Mouse (Mus musculus): ENCODE measurements at regions not wholly inside any gene's neighbourhood (a gene's known extent, or its start where the extent isn't known, plus 50 kb on each side); places are given as distances from the start of the nearest gene placed in this dataset.

GRCm38 (mm10) chr3:148564716-148565115 lies 425.6 kb downstream of the Adgrl2 start:
- intact Hi-C loops (cut with DNase I): no loop called here
- DNase-seq: no peak

GRCm38 (mm10) chr3:148561211-148561610 lies 429.1 kb downstream of the Adgrl2 start:
- no peak for DNase-seq
- intact Hi-C loops (cut with DNase I): no loop called here

- intact Hi-C loops (cut with DNase I): no loop called here
- DNase-seq: no peak
These were observed 430.4 kb downstream of the Adgrl2 start for GRCm38 (mm10) chr3:148559752-148560460.

- no peak for DNase-seq
- intact Hi-C loops (cut with DNase I): no loop called here
These were observed 431.7 kb downstream of the Adgrl2 start for GRCm38 (mm10) chr3:148558592-148559157.

GRCm38 (mm10) chr3:148555324-148555723 lies 435.0 kb downstream of the Adgrl2 start:
- DNase-seq: no peak
- intact Hi-C loops (cut with DNase I): no loop called here

GRCm38 (mm10) chr3:148550716-148551115 lies 439.6 kb downstream of the Adgrl2 start:
- intact Hi-C loops (cut with DNase I): no loop called here
- DNase-seq: no peak

GRCm38 (mm10) chr3:148544929-148545328 lies 445.4 kb downstream of the Adgrl2 start:
- no peak for DNase-seq
- intact Hi-C loops (cut with DNase I): no loop called here

GRCm38 (mm10) chr3:148542217-148542616 lies 448.1 kb downstream of the Adgrl2 start:
- no peak for DNase-seq
- intact Hi-C loops (cut with DNase I): no loop called here

- intact Hi-C loops (cut with DNase I): no loop called here
- no peak for DNase-seq
These were observed 452.6 kb downstream of the Adgrl2 start for GRCm38 (mm10) chr3:148537669-148538271.

- intact Hi-C loops (cut with DNase I): no loop called here
- no peak for DNase-seq
These were observed 460.5 kb downstream of the Adgrl2 start for GRCm38 (mm10) chr3:148529893-148530292.

- intact Hi-C loops (cut with DNase I): no loop called here
These were observed 480.0 kb downstream of the Adgrl2 start for GRCm38 (mm10) chr3:148510381-148510780.

GRCm38 (mm10) chr3:148504928-148505327 lies 485.4 kb downstream of the Adgrl2 start:
- intact Hi-C loops (cut with DNase I): no loop called here
- no peak for DNase-seq

More at GRCm38 (mm10) chr3:148510381-148510780, 480.0 kb downstream of the Adgrl2 start:
- DNase-seq: no peak

GRCm38 (mm10) chr3:148503432-148503831 lies 486.9 kb downstream of the Adgrl2 start:
- intact Hi-C loops (cut with DNase I): no loop called here
- DNase-seq: no peak

- DNase-seq: no peak
- intact Hi-C loops (cut with DNase I): no loop called here
These were observed 488.6 kb downstream of the Adgrl2 start for GRCm38 (mm10) chr3:148501801-148502200.

- intact Hi-C loops (cut with DNase I): no loop called here
- no peak for DNase-seq
These were observed 493.7 kb downstream of the Adgrl2 start for GRCm38 (mm10) chr3:148496672-148497071.

- no peak for DNase-seq
- intact Hi-C loops (cut with DNase I): no loop called here
These were observed 499.1 kb downstream of the Adgrl2 start for GRCm38 (mm10) chr3:148491287-148491686.

GRCm38 (mm10) chr3:148489201-148489600 lies 501.2 kb downstream of the Adgrl2 start:
- intact Hi-C loops (cut with DNase I): no loop called here
- DNase-seq: no peak

GRCm38 (mm10) chr3:148487949-148488348 lies 502.4 kb downstream of the Adgrl2 start:
- intact Hi-C loops (cut with DNase I): no loop called here
- DNase-seq: no peak

GRCm38 (mm10) chr3:148475862-148476261 lies 514.5 kb downstream of the Adgrl2 start:
- DNase-seq: no peak
- intact Hi-C loops (cut with DNase I): no loop called here

- no peak for DNase-seq
- intact Hi-C loops (cut with DNase I): no loop called here
These were observed 517.4 kb downstream of the Adgrl2 start for GRCm38 (mm10) chr3:148472943-148473444.

GRCm38 (mm10) chr3:148465456-148465855 lies 524.9 kb downstream of the Adgrl2 start:
- no peak for DNase-seq
- intact Hi-C loops (cut with DNase I): no loop called here

GRCm38 (mm10) chr3:148462791-148463190 lies 527.6 kb downstream of the Adgrl2 start:
- intact Hi-C loops (cut with DNase I): no loop called here
- DNase-seq: no peak

Data from heart, postnatal 14 days (tissue).